Mouse (Mus musculus) G1E (cell line): ENCODE data around the gene Pole2. TPM values are rescaled to one million over a fixed set of nuclear protein-coding genes. Genes with fewer than 3 reads are reported as not detected.
A peak's percentile ranks its signal among the peaks of the same experiment; 100 is the strongest.

Source experiments
- ATAC-seq: 2 replicates; pipeline ENCODE4 v1.8.0; 2016; ENCODE audit warnings: mild to moderate bottlenecking; ENCODE audit not compliant: insufficient number of reproducible peaks, poor library complexity, low FRiP score, severe bottlenecking; ENCODE audit errors: extremely low read depth
- DNase-seq: peaks from one replicate; pipeline ENCODE4 v3.0.0; 2012; ENCODE audit warnings: low spot score
- H3K27me3 ChIP-seq: 2 replicates; pipeline ENCODE4 v1.6.1; 2012; ENCODE audit warnings: mild to moderate bottlenecking, low read length, inconsistent platforms; ENCODE audit not compliant: insufficient read depth
- H3K36me3 ChIP-seq: replicated peaks from 2 replicates; pipeline ENCODE3; 2012; ENCODE audit warnings: mild to moderate bottlenecking, inconsistent platforms
- H3K4me1 ChIP-seq: 2 replicates; pipeline ENCODE4 v1.6.1; 2012; ENCODE audit warnings: low read depth, low read length, inconsistent platforms, mixed read lengths; ENCODE audit not compliant: insufficient read depth
- H3K4me3 ChIP-seq: 2 replicates; pipeline ENCODE4 v1.5.1; 2012; ENCODE audit warnings: low read depth, mild to moderate bottlenecking, inconsistent platforms, low read length, moderate library complexity, mixed read lengths
- H3K9me3 ChIP-seq: replicated peaks from 2 replicates; pipeline ENCODE4 v1.6.1; 2012; ENCODE audit warnings: inconsistent platforms
- CTCF ChIP-seq: IDR thresholded peaks from 2 replicates; pipeline ENCODE4 v1.5.1; 2012; ENCODE audit warnings: low read depth, low read length, inconsistent platforms, mixed read lengths
- GATA1 ChIP-seq: IDR thresholded peaks from 2 replicates; pipeline ENCODE4 v1.6.1; 2012; ENCODE audit warnings: borderline replicate concordance, low read length, inconsistent platforms, mixed read lengths
- GATA2 ChIP-seq: IDR thresholded peaks from 2 replicates; pipeline ENCODE4 v1.6.1; 2012; ENCODE audit warnings: low read depth, low read length, inconsistent platforms, borderline replicate concordance
- POLR2AphosphoS5 ChIP-seq: IDR thresholded peaks from 2 replicates; pipeline ENCODE4 v1.6.1; 2012; ENCODE audit warnings: low read depth, low read length, inconsistent platforms; ENCODE audit not compliant: insufficient replicate concordance
- TAL1 ChIP-seq: conservative IDR thresholded peaks from 2 replicates; pipeline ENCODE4 v1.6.1; 2012; ENCODE audit warnings: low read depth, low read length, inconsistent platforms, mixed read lengths
- polyA plus RNA-seq: library from polyadenylated mRNA; stranded (reverse); fragments of >175 nt; gene quantifications from 2 replicates; pipeline ENCODE4 v1.2.3, GENCODE M21; 2012
- total RNA-seq, 2 experiments: library from RNA; stranded (forward) in 1 of 2; stranded (reverse) in 1 of 2; fragments of 200-1000 nt in 1 of 2; fragments of >200 nt in 1 of 2; fragmentation: Nextera tagmentation in 1 of 2; gene quantifications; 2 replicates each; pipeline ENCODE4 v1.2.3; 2014 to 2017

Gene Pole2
- total and polyA plus RNA-seq, 3 experiments, result 20.3 to 82.3 (median 57.3) TPM

DNA sequence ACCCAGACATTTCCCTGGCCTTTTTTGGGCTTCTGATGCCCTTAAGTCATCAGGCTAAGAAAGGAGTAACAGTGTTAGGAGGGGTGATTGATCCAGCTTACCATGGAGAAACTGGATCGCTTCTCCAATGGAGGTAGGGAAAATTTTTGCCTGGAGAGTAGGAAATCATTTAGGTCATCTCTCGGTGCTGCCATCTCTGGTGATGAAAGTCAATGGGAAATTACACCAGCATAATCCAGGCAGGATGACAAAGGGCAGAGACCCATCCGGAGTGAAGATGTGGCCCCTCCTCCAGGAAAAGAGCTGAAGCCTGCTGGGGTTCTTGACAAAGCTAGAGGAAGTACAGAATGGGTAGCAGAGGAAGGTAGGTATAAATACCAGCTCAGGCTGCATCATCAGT, 10.3 kb upstream of the Pole2 start:
- TF ChIP-seq GATA1 (no peak), CTCF (no peak), TAL1 (no peak), POLR2AphosphoS5 (no peak), GATA2 (no peak)
- Histone ChIP-seq H3K9me3 (no peaks in the 10 kb centered on the region), H3K27me3 (no peaks in the 10 kb centered on the region; the same call in 1 of the 2 replicates), H3K36me3 (no peaks in the 10 kb centered on the region), H3K4me1 (peaks cover 28% of the 10 kb centered on the region), H3K4me3 (no peak overlapping the region)
- no peak for DNase-seq
- no peak for ATAC-seq

DNA sequence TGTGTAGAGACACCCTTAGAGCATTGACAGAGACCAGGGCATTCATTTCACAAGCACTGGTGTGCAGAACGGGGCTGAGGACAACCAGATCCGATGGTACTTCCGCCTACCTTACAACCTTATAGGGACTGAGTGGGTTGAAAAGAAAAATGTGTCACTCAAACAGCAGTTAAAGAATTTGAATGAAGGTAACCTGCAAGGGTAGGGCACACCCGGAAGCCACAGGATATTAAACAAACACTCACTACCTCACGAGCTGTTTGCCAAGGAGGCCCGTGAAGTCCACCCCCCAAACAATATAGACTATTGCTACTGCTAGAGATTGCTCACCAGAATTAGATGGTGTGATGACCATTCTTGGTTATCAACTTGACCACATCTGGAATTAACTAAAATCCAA, 7.8 kb upstream of the Pole2 start:
- no peak for DNase-seq
- Histone ChIP-seq H3K4me3 (no peak overlapping the region), H3K27me3 (no peaks in the 10 kb centered on the region; the same call in 1 of the 2 replicates), H3K36me3 (no peaks in the 10 kb centered on the region), H3K4me1 (peaks cover 12% of the 10 kb centered on the region), H3K9me3 (no peaks in the 10 kb centered on the region)
- TF ChIP-seq GATA1, result no peak
- no peak for ATAC-seq

DNA sequence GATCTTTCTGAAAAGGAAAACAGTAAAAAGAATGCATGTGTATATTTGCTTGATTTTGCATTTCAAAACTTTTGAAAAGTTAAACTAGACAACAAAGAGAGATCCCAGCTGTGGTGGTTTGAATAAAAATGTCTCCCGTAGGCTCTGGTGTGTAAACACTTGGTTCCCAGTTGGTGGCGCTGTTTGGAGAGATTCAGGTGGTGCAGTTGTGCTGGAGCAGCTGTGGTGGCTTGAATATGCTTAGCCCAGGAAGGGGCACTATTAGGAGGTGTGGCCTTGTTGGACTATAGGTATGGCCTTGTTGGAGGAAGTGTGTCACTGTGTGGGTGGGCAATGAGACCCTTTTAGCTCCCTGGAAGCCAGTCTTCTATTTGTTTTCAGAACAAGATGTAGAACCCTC, 1.3 kb upstream of the Pole2 start:
- Histone ChIP-seq H3K9me3 (no peaks in the 10 kb centered on the region), H3K36me3 (peaks cover 20% of the 10 kb centered on the region), H3K27me3 (no peaks in the 10 kb centered on the region), H3K4me3 (no peak overlapping the region), H3K4me1 (peaks cover 28% of the 10 kb centered on the region)
- DNase-seq, result no peak
- no peak for ATAC-seq
- TF ChIP-seq GATA1 (no peak), POLR2AphosphoS5 (no peak), CTCF (0 out of 2 replicates have a peak, but pooled peaks have one; percentile 29)

DNA sequence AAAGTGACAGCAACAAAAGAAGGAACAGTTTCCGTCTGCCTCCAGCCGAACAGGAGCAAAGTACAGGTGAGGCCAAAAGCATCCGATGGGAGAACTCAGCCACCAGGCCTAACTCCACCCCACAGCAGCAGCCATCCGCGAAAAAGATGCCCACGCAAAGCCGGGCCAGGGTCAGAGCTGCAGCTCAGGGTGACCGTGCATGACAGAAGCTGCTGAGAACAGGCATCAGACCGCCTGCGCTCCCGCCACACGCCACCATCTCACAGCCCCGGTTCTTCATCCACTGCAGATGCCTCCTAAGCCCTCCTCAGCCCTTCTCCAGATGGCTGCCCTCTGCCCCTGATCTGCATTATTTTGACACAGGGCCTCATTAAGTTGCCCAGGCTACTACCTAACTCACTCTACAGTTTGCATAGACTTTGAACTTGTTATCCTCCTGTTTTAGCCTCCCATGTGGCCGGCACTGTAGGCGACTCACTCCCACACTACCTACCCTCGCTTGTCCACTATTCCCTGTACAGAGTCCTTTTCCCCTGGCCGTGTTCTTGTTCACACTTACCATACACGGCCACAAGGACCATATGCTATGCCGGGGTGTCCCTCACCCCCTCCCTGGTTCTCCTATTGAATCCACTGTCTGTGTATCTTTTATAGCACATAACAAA, 7.2 kb downstream of the Pole2 start:
- Histone ChIP-seq H3K27me3 (no peaks in the 10 kb centered on the region), H3K9me3 (no peaks in the 10 kb centered on the region), H3K4me3 (no peak overlapping the region), H3K36me3 (peaks cover 94% of the 10 kb centered on the region), H3K4me1 (peaks cover 16% of the 10 kb centered on the region)
- ATAC-seq, result no peak
- TF ChIP-seq GATA1 (no peak), GATA2 (no peak), POLR2AphosphoS5 (no peak), CTCF (no peak), TAL1 (no peak)
- DNase-seq, result no peak

DNA sequence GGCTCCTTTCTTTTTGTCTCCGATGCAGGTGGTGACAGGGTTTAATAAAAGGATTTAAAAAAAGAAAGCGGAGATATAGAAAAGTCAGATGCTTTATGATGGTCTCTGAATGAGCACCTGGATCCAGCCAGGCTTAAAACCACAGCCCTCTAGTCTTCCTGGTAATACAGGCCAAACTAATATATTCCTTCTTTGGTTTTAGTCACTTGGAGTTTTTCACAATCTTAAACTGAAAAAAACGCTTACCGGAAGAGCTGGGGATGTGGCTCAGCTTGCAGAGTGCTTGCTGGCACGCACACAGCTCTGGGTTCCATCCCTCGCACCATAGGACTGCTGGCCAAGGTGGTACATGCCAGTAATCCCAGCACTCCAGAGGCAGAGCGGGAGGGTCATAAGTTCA, 11.4 kb downstream of the Pole2 start:
- no peak for ATAC-seq
- Histone ChIP-seq H3K4me3 (no peak overlapping the region), H3K27me3 (no peaks in the 10 kb centered on the region), H3K36me3 (peaks cover 96% of the 10 kb centered on the region), H3K9me3 (no peaks in the 10 kb centered on the region), H3K4me1 (peaks cover 12% of the 10 kb centered on the region)
- TF ChIP-seq TAL1, result no peak
- no peak for TF ChIP-seq POLR2AphosphoS5
- TF ChIP-seq GATA2, result no peak
- no peak for TF ChIP-seq GATA1
- TF ChIP-seq CTCF, result no peak
- DNase-seq, result no peak

DNA sequence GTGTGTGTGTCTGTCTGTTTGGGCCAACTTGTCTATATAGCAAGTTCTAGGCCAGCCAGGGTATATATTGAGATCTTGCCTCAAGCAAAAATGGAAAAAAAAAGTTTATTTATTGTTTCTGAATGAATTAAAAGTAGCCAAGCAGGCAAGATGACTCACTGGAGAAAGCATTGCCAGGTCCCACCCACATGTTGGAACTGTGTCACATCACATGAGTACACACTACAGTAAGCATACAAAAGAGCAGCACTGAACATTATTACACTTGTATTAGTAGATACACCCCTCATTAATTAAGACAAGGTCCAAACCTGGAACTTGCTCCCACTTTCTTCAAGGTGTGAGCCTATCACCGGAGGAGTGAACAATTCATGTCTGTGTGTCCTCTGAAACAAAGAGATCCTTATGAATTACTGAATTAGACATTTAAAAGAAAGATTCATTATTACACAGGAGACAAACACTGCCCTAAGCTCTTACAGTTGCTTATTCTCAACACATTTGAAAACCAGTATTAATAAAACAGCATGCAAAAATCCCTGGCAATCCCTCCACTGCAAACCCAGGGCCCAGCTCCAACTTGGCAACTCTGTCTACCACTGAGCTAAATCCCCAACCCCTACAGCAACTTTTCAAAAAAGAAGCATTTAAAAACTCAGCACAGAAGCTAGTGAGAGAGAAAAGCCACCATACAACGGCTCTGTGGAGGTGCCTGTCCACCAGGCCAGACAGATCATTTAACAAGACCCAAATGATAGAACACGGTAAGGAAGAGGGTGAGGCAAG, 12.8 kb downstream of the Pole2 start:
- no peaks in the 10 kb centered on the region for H3K27me3 ChIP-seq
- TF ChIP-seq GATA1, result no peak
- TF ChIP-seq GATA2, result no peak
- no peak for TF ChIP-seq CTCF
- TF ChIP-seq POLR2AphosphoS5, result no peak
- TF ChIP-seq TAL1, result no peak
- H3K4me3 ChIP-seq, result no peak overlapping the region
- no peak for ATAC-seq
- H3K36me3 ChIP-seq, result peaks cover 97% of the 10 kb centered on the region
- DNase-seq, result no peak
- H3K4me1 ChIP-seq, result peaks cover 15% of the 10 kb centered on the region
- H3K9me3 ChIP-seq, result no peaks in the 10 kb centered on the region
